Mouse (Mus musculus) urinary bladder, postnatal 14 days (tissue): Measurements from ENCODE around the gene Tmem45a2.
A peak's percentile ranks its signal among the peaks of the same experiment; 100 is the strongest.
"Not testable (repeated sequence)": the region's sequence is repeated elsewhere in the genome, so short reads cannot be mapped to it uniquely, and the experiment has no call there.

Experiments
- DNase-seq: peaks from one replicate; pipeline ENCODE4 v3.0.0; 2021; ENCODE audit warnings: low spot score

Gene Tmem45a2

GRCm38 (mm10) chr16:57071132-57071639, at the start of gene Tmem45a2:
Tmem45a2 (minus strand) TSS chr16:57071372.
- no peak for DNase-seq

- no peak for DNase-seq
Observed at GRCm38 (mm10) chr16:57117562-57117961, 46.4 kb upstream of the Tmem45a2 start.

GRCm38 (mm10) chr16:57116066-57116465, 44.9 kb upstream of the Tmem45a2 start:
- no peak for DNase-seq

GRCm38 (mm10) chr16:57106185-57106960, 35.2 kb upstream of the Tmem45a2 start:
- DNase-seq = no peak

- DNase-seq = no peak
Observed at GRCm38 (mm10) chr16:57101174-57101573, 30.0 kb upstream of the Tmem45a2 start.

- no peak for DNase-seq
Observed at GRCm38 (mm10) chr16:57099572-57100237, 28.5 kb upstream of the Tmem45a2 start.

- DNase-seq = no peak
Observed at GRCm38 (mm10) chr16:57098468-57099144, 27.4 kb upstream of the Tmem45a2 start.

- no peak for DNase-seq
Observed at GRCm38 (mm10) chr16:57092911-57093605, 21.9 kb upstream of the Tmem45a2 start.

- DNase-seq = peak; percentile 32
Observed at GRCm38 (mm10) chr16:57092460-57092859, 21.3 kb upstream of the Tmem45a2 start.

GRCm38 (mm10) chr16:57079577-57079976, 8.4 kb upstream of the Tmem45a2 start:
- DNase-seq = no peak

GRCm38 (mm10) chr16:57075986-57076385, 4.8 kb upstream of the Tmem45a2 start:
- no peak for DNase-seq

- no peak for DNase-seq
Observed at GRCm38 (mm10) chr16:57062045-57062444, 9.1 kb downstream of the Tmem45a2 start.

GRCm38 (mm10) chr16:57056995-57057394, 14.2 kb downstream of the Tmem45a2 start:
- no peak for DNase-seq

GRCm38 (mm10) chr16:57049974-57050373, 21.2 kb downstream of the Tmem45a2 start:
- no peak for DNase-seq

- DNase-seq = no peak
Observed at GRCm38 (mm10) chr16:57038600-57038999, 32.6 kb downstream of the Tmem45a2 start.

- no peak for DNase-seq
Observed at GRCm38 (mm10) chr16:57030150-57030885, 40.9 kb downstream of the Tmem45a2 start.

GRCm38 (mm10) chr16:56998283-56998682, 72.9 kb downstream of the Tmem45a2 start:
- DNase-seq = not testable (repeated sequence)
